Mouse (Mus musculus) kidney, postnatal 0 days (tissue): ENCODE measurements around the gene Pnkp. TPM values are rescaled to one million over a fixed set of nuclear protein-coding genes. Genes with fewer than 3 reads are reported as not detected.
"Not testable (repeated sequence)": the region's sequence is repeated elsewhere in the genome, so short reads cannot be mapped to it uniquely, and the experiment has no call there.

Experiments used
- ATAC-seq: fragments of 200-750 bp; cut with Nextera tagmentation; replicated peaks from 2 replicates; pipeline ENCODE4 v1.8.0; 2017; ENCODE audit warnings: low read depth, moderate number of reproducible peaks, moderate TSS enrichment, moderate library complexity; ENCODE audit not compliant: low FRiP score
- DNase-seq: peaks from one replicate; pipeline ENCODE4 v3.0.0-alpha.2; 2016; ENCODE audit warnings: low spot score
- H3K27ac ChIP-seq: fragments of 300-500 bp; sonication (generic); 2 replicates; pipeline ENCODE4 v1.5.1; 2014; ENCODE audit warnings: mild to moderate bottlenecking
- H3K27me3 ChIP-seq: fragments of 300-500 bp; sonication (generic); 2 replicates; pipeline ENCODE4 v1.6.1; 2014; ENCODE audit warnings: low read length, mixed read lengths; ENCODE audit not compliant: insufficient read depth
- H3K36me3 ChIP-seq: fragments of 300-500 bp; sonication (generic); 2 replicates; pipeline ENCODE4 v1.6.1; 2014; ENCODE audit warnings: low read length, mixed read lengths; ENCODE audit not compliant: insufficient read depth
- H3K4me1 ChIP-seq: fragments of 300-500 bp; sonication (generic); replicated peaks from 2 replicates; pipeline ENCODE4 v1.6.1; 2014; ENCODE audit warnings: antibody characterized with exemption, low read length, mixed read lengths; ENCODE audit not compliant: insufficient read depth
- H3K4me2 ChIP-seq: fragments of 300-500 bp; sonication (generic); 2 replicates; pipeline ENCODE4 v1.6.1; 2014; ENCODE audit warnings: mild to moderate bottlenecking, low read length, moderate library complexity, mixed read lengths
- H3K4me3 ChIP-seq: fragments of 300-500 bp; sonication (generic); replicated peaks from 2 replicates; pipeline ENCODE4 v1.5.1; 2014; ENCODE audit warnings: low read depth, low read length
- H3K9ac ChIP-seq: fragments of 300-500 bp; sonication (generic); 2 replicates; pipeline ENCODE4 v1.6.1; 2014; ENCODE audit warnings: low read depth, low read length
- H3K9me3 ChIP-seq: fragments of 300-500 bp; sonication (generic); replicated peaks from 2 replicates; pipeline ENCODE4 v1.6.1; 2016; ENCODE audit warnings: low read length, inconsistent platforms, mixed read lengths
- CTCF ChIP-seq: IDR thresholded peaks from 2 replicates; pipeline ENCODE4 v1.5.1; 2016; ENCODE audit warnings: antibody characterized with exemption, low read depth, mild to moderate bottlenecking, moderate library complexity
- WGBS: fragments of 180-500 bp; shearing (Covaris S2); extraction: QIAGEN DNeasy Blood & Tissue Kit; methylation state at CpG from one replicate; pipeline ENCODE4 v1.1.7; 2014; 5-methylcytosine and 5-hydroxymethylcytosine counted together
- polyA plus RNA-seq: library from polyadenylated mRNA; unstranded; fragments of >200 nt; fragmentation: Nextera tagmentation; extraction: Ambion mirVana; gene quantifications from 2 replicates; pipeline ENCODE4 v1.2.1, GENCODE M21; 2015

The Pnkp gene
- polyA plus RNA-seq, 1 experiment from 2014 or later, result 34.0 TPM

DNA sequence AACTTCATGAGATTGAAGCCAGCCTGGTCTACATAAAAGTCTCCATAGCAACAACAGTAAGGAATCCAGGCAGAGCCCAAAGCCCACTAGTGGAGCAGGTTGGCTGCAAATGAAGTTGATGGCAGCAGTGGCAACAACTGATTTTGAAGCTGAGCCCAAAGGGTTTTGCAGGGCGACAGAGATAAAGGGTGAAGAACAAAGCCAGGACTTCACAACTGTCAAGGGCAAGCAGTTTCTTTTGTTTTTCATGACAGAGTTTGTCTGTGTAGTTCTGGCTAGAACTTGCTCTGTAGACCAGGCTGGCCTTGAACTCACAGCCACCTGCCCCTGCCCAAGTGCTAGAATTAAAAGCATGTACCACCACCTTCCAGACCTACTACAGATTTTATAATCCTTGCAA, 14.2 kb downstream of the Pnkp start:
- H3K36me3 ChIP-seq, result no peaks in the 10 kb centered on the region; the same call in 1 of the 2 replicates
- no peak overlapping the region for H3K4me3 ChIP-seq
- H3K9ac ChIP-seq, result no peak overlapping the region
- H3K27ac ChIP-seq, result no peak overlapping the region
- H3K27me3 ChIP-seq, result no peaks in the 10 kb centered on the region
- ATAC-seq, result no peak
- no peak for DNase-seq
- peaks cover 24% of the 10 kb centered on the region for H3K4me1 ChIP-seq
- no peaks in the 10 kb centered on the region for H3K9me3 ChIP-seq
- H3K4me2 ChIP-seq, result no peak overlapping the region
- no peak for TF ChIP-seq CTCF
- 79% methylated on average over 1 of the region's 1 CpGs for WGBS

DNA sequence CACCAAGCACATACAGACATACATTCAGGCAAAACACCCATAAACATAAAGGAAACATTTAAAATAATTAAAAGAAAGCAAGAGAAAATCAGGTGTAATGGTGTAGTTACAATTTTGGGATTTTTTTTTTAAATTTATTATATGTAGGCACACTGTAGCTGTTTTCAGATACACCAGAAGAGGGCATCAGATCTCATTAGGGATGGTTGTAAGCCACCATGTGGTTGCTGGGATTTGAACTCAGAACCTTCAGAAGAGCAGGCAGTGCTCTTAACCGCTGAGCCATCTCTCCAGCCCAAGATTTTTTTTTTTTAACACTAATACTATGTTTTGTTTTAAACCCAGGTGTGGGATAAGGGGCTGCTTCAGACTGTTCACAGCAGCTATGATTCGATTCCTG, 14.8 kb downstream of the Pnkp start:
- not testable (repeated sequence) for DNase-seq, H3K36me3 ChIP-seq, H3K27ac ChIP-seq, ATAC-seq, H3K4me2 ChIP-seq, H3K27me3 ChIP-seq, H3K4me3 ChIP-seq, H3K9me3 ChIP-seq, H3K9ac ChIP-seq
- peaks cover 18% of the 10 kb centered on the region for H3K4me1 ChIP-seq
- WGBS, result 87% methylated on average over 2 of the region's 2 CpGs
- TF ChIP-seq CTCF, result peak; percentile 41; the same call in 1 of the 2 replicates

DNA sequence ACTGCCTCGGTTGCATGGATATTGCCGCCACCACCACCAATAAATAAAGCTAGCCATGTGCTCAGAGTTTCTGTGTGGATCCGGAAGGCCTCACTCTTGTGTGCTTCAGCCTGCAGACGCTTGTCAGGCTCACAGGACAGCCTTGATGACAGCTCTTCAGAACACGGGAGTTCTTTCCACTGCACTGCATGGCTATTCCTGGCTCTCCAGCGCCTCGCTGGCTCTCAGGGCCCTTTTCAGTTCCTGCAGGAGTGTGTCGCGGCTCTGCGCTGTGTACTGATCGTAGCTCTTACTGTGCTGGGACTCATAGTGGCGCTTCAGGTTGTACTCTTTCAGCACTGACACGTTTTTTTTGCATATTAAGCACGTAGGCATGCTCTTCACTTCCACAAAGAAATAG, 20.9 kb downstream of the Pnkp start:
- Histone ChIP-seq H3K27ac (no peak overlapping the region), H3K4me1 (no peaks in the 10 kb centered on the region), H3K27me3 (no peaks in the 10 kb centered on the region), H3K4me2 (no peak overlapping the region), H3K36me3 (peaks cover 50% of the 10 kb centered on the region), H3K9ac (no peak overlapping the region), H3K4me3 (no peak overlapping the region), H3K9me3 (no peaks in the 10 kb centered on the region)
- DNase-seq, result no peak
- ATAC-seq, result no peak
- TF ChIP-seq CTCF, result no peak
- WGBS, result 85% methylated on average over 14 of the region's 14 CpGs

DNA sequence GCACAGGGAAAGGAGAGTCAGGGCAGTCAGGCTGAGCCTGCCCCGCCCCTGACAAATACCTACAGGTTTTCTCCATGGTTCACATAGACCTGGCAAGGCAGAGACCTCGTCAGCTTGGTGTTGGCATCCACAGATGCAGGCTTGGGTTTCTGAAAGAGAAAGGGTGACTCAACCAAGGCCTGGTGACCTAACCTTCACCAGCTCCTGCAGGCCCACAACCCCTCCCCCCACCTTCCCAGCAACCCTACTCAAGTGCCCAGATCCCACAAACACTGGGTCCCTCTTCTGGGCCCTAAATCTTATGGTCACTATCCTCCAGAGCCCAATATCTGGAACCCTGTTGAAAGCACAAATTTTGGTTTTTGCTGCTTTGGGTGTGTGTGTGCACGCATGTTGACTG, 26.1 kb downstream of the Pnkp start:
- H3K9me3 ChIP-seq, result no peaks in the 10 kb centered on the region
- peaks cover 68% of the 10 kb centered on the region for H3K36me3 ChIP-seq
- 95% methylated on average over 3 of the region's 3 CpGs for WGBS
- no peak for ATAC-seq
- no peak overlapping the region for H3K4me3 ChIP-seq
- no peaks in the 10 kb centered on the region for H3K4me1 ChIP-seq
- no peak for DNase-seq
- no peaks in the 10 kb centered on the region for H3K27me3 ChIP-seq
- no peak overlapping the region for H3K27ac ChIP-seq
- no peak for TF ChIP-seq CTCF
- no peak overlapping the region for H3K9ac ChIP-seq
- no peak overlapping the region for H3K4me2 ChIP-seq

DNA sequence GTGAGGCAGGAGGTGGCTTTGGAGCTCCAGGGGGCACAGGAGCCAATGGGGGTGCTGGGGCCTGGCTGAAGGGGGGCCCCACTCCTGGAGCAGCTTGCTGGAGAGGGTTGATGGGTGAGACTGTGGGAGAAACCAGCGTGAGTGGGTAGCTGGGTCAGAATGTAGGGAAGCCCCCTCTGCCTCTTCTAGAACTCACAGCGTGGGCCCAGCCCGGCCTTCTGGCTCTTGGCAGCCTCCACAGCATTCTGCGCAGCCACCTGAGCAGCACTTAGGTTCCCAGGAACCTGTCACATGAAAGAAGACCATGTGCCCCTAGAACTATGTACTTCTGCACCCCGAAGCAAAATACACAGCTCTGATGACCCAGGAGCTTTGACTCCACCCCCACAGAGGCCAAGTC, 27.7 kb downstream of the Pnkp start:
- 95% methylated on average over 5 of the region's 5 CpGs for WGBS
- Histone ChIP-seq H3K4me2 (no peak overlapping the region), H3K27me3 (no peaks in the 10 kb centered on the region), H3K27ac (no peak overlapping the region), H3K9me3 (no peaks in the 10 kb centered on the region), H3K4me3 (no peak overlapping the region), H3K4me1 (no peaks in the 10 kb centered on the region; the same call in 1 of the 2 replicates), H3K9ac (no peak overlapping the region), H3K36me3 (peaks cover 62% of the 10 kb centered on the region)
- ATAC-seq (no peak), DNase-seq (no peak)
- TF ChIP-seq CTCF, result no peak

DNA sequence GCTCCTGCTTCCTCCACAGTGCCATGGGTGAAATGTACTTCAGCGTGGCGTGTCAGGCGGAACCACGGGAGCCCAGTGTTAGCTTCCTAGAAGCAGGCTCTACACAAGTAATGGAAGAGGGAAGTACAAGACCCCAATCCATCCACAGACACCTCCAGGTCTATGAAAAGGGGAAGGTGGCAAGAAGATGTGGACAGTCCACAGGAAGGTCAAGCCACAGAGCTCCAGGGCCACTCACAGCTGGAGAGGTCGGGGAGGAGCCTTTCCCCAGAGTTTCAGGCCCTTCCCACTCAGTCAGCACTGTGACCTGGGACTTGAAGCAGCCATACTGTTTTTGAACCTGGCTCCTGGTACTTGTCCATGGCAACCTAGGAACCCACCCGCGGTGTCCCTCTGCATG, 30.0 kb downstream of the Pnkp start:
- H3K4me1 ChIP-seq, result peaks cover 14% of the 10 kb centered on the region
- DNase-seq (no peak), ATAC-seq (no peak)
- H3K9ac ChIP-seq, result no peak overlapping the region
- H3K9me3 ChIP-seq, result no peaks in the 10 kb centered on the region
- H3K4me2 ChIP-seq, result no peak overlapping the region
- no peak overlapping the region for H3K4me3 ChIP-seq
- WGBS, result 82% methylated on average over 7 of the region's 7 CpGs
- TF ChIP-seq CTCF, result no peak
- no peak overlapping the region for H3K27ac ChIP-seq
- H3K36me3 ChIP-seq, result peaks cover 42% of the 10 kb centered on the region
- H3K27me3 ChIP-seq, result no peaks in the 10 kb centered on the region
